5 mouse cellular contexts compared by ENCODE assay signal in the genomic region with DNA sequence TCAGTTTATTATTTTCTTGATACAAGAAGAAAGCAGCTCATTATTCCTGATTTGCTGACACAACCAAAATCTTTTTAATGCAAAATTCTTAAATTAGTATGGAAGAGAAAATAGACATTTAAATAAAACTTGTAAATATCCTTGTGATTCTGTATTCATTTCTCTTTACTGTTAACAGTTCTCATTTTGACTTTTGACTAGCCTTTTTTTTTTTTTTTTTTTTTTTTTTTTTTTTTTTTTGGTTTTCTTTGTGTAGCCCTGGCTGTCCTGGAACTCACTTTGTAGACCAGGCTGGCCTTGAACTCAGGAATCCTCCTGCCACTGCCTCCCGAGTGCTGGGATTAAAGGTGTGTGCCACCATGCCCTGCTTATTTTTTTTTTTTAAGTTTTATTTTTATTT. TPM values are rescaled to one million over a fixed set of nuclear protein-coding genes. Genes with fewer than 3 reads are reported as not detected.
DNase-seq lines count a peak whose midpoint lies in the region; ATAC-seq and TF ChIP-seq lines count a peak whose summit lies in the region.
"Not testable (repeated sequence)": the region's sequence is repeated elsewhere in the genome, so short reads cannot be mapped to it uniquely, and the experiment has no call there.

No protein-coding gene starts in this region.

- DNase-seq in CH12.LX (ENCODE audit: extremely low read depth); MEL (ENCODE audit: low read depth, low spot score); gastrocnemius, adult 2 months; heart, adult 2 months; heart, postnatal 0 days (ENCODE audit: low spot score): not testable (repeated sequence)

- H3K27ac ChIP-seq in CH12.LX (ENCODE audit: insufficient read depth, low read depth); MEL (ENCODE audit: control insufficient read depth, low read depth, low read length): not testable (repeated sequence)
- peak overlapping the region; percentile 78 for H3K27ac ChIP-seq in gastrocnemius, adult 2 months
- H3K27ac ChIP-seq in heart, adult 2 months, result peak overlapping the region; percentile 89
- peak overlapping the region; percentile 13; the same call in 1 of the 2 replicates for H3K27ac ChIP-seq in heart, postnatal 0 days (ENCODE audit: low read depth)

- dilution Hi-C loops in CH12.LX (cut with MboI; ENCODE audit: extremely low pct_ligation_motif_present, extremely low pct_unique_long_range_greater_than_20kb, low sequenced_read_pairs), result not testable (repeated sequence)

- H3K4me3 ChIP-seq in CH12.LX (replicated peaks in 1 of 3; ENCODE audit: low read depth in 2 of 3, low read length in 2 of 3, poor library complexity in 1 of 3); MEL (ENCODE audit: control insufficient read depth in 1 of 2, insufficient read depth in 1 of 2, low read depth in 2 of 2, low read length in 2 of 2); gastrocnemius, adult 2 months; heart, adult 2 months; heart, postnatal 0 days (ENCODE audit: low read depth, low read length): not testable (repeated sequence)

- not testable (repeated sequence) for H3K9me3 ChIP-seq in CH12.LX (replicated peaks; ENCODE audit: low read length); MEL (replicated peaks; ENCODE audit: insufficient read depth, low read length); heart, postnatal 0 days (replicated peaks; ENCODE audit: control insufficient read depth, low read length)

- peaks cover 0 to 23% of the 10 kb centered on the region in 2 experiments for H3K36me3 ChIP-seq in CH12.LX (replicated peaks in 1 of 2; ENCODE audit: control insufficient read depth in 1 of 2, insufficient read depth in 1 of 2, low read length in 1 of 2)
- not testable (repeated sequence) for H3K36me3 ChIP-seq in MEL (ENCODE audit: control insufficient read depth in 1 of 2, insufficient read depth in 2 of 2, low read length in 2 of 2); heart, postnatal 0 days (replicated peaks; ENCODE audit: control insufficient read depth, insufficient read depth, low read length)
- peaks cover 12% of the 10 kb centered on the region for H3K36me3 ChIP-seq in heart, adult 2 months (ENCODE audit: control insufficient read depth, insufficient read depth, low read length)

- H3K9ac ChIP-seq in CH12.LX (ENCODE audit: insufficient read depth, low read depth); MEL (ENCODE audit: control insufficient read depth, low read depth, low read length, poor library complexity, severe bottlenecking); heart, adult 2 months (ENCODE audit: low read depth, low read length); heart, postnatal 0 days (replicated peaks; ENCODE audit: low read depth, low read length): not testable (repeated sequence)

- TF ChIP-seq CTCF in CH12.LX (conservative IDR thresholded peaks at IDR 0.05 in 1 of 2, IDR thresholded peaks at IDR 0.05 in 1 of 2; ENCODE audit: low read depth in 2 of 2, low read length in 2 of 2); MEL (IDR thresholded peaks at IDR 0.05 in 2 of 3, conservative IDR thresholded peaks at IDR 0.05 in 1 of 3; ENCODE audit: control insufficient read depth in 1 of 3, insufficient read depth in 1 of 3, low read depth in 2 of 3, low read length in 3 of 3, poor library complexity in 1 of 3, severe bottlenecking in 1 of 3); gastrocnemius, adult 2 months (IDR thresholded peaks at IDR 0.05); heart, adult 2 months (IDR thresholded peaks at IDR 0.05); heart, postnatal 0 days (IDR thresholded peaks at IDR 0.05; ENCODE audit: low read depth): not testable (repeated sequence)

- intact Hi-C loops in gastrocnemius, adult 2 months (cut with DNase I), result not testable (repeated sequence)
- intact Hi-C loops in heart, adult 2 months (cut with DNase I), result loop anchor here (5.0 kb wide), 2 partner anchors 45 to 75 kb away; partner anchors contain the start of genes Gm20390, Nme1 and Spag9

- H3K79me2 ChIP-seq in CH12.LX (replicated peaks; ENCODE audit: control insufficient read depth, extremely low read depth, insufficient read depth, poor library complexity, severe bottlenecking); MEL (ENCODE audit: control insufficient read depth, insufficient read depth, low read length, poor library complexity); heart, adult 2 months (replicated peaks; ENCODE audit: control insufficient read depth, insufficient read depth, low read length): not testable (repeated sequence)

- TF ChIP-seq POLR2A in CH12.LX (IDR thresholded peaks at IDR 0.05; ENCODE audit: low read depth, low read length); MEL (IDR thresholded peaks at IDR 0.05; ENCODE audit: control insufficient read depth in 1 of 2, insufficient read depth in 1 of 2, low read depth in 1 of 2, low read length in 2 of 2, poor library complexity in 1 of 2); heart, adult 2 months (IDR thresholded peaks at IDR 0.05; ENCODE audit: insufficient read depth, low read depth, low read length): not testable (repeated sequence)

- in situ Hi-C loops in CH12.LX (cut with MboI; ENCODE audit: low pct_ligation_motif_present, low pct_unique_long_range_greater_than_20kb, low sequenced_read_pairs), result not testable (repeated sequence)

- ATAC-seq in heart, postnatal 0 days (ENCODE audit: insufficient read depth, low read depth), result not testable (repeated sequence)

- not testable (repeated sequence) for TF ChIP-seq RAD21 in CH12.LX (IDR thresholded peaks at IDR 0.05; ENCODE audit: low read depth, low read length); MEL (IDR thresholded peaks at IDR 0.05; ENCODE audit: low read depth, low read length)

- H3K4me1 ChIP-seq in CH12.LX (ENCODE audit: control insufficient read depth in 1 of 2, insufficient read depth in 2 of 2); MEL (ENCODE audit: control insufficient read depth in 1 of 2, insufficient read depth in 2 of 2, low read length in 2 of 2); heart, adult 2 months (ENCODE audit: control insufficient read depth, insufficient read depth, low read length); heart, postnatal 0 days (ENCODE audit: control insufficient read depth, insufficient read depth): not testable (repeated sequence)

- not testable (repeated sequence) for TF ChIP-seq EP300 in CH12.LX (IDR thresholded peaks at IDR 0.05; ENCODE audit: low read length); MEL (IDR thresholded peaks at IDR 0.05; ENCODE audit: low read depth in 1 of 2, low read length in 2 of 2); heart, adult 2 months (IDR thresholded peaks at IDR 0.05; ENCODE audit: insufficient read depth, low read depth, low read length); heart, postnatal 0 days (IDR thresholded peaks at IDR 0.05; ENCODE audit: low read depth)

- WGBS in heart, adult 2 months, result 64% methylated on average over 1 of the region's 1 CpGs
- 81% methylated on average over 1 of the region's 1 CpGs for WGBS in heart, postnatal 0 days

- H3K27me3 ChIP-seq in CH12.LX (replicated peaks); MEL (ENCODE audit: control insufficient read depth in 1 of 2, insufficient read depth in 2 of 2, low read length in 2 of 2); heart, adult 2 months (ENCODE audit: control insufficient read depth, insufficient read depth, low read length); heart, postnatal 0 days (ENCODE audit: control insufficient read depth, insufficient read depth, low read length): not testable (repeated sequence)

- H3K4me2 ChIP-seq in CH12.LX (ENCODE audit: insufficient read depth, low read depth, poor library complexity, severe bottlenecking); heart, postnatal 0 days (ENCODE audit: low read depth, low read length): not testable (repeated sequence)

TF ChIP-seq in CH12.LX, 34 proteins besides CTCF, POLR2A, EP300 and RAD21:
- peak; percentile 82 for TF ChIP-seq ZNF384 (IDR thresholded peaks at IDR 0.05; ENCODE audit: low read depth, low read length)

TF ChIP-seq in MEL, 35 proteins besides CTCF, POLR2A, EP300 and RAD21:
- peak; percentile 64 for TF ChIP-seq ZNF384 (IDR thresholded peaks at IDR 0.05; ENCODE audit: low read depth, low read length)

RNA-seq across cellular contexts. Expression of gene Spag9, which starts 46.4 kb away (rescaled TPM):
- total RNA-seq in CH12.LX (2012; rRNA removed) (21.0 TPM in 2 replicates), CH12.LX (2014; rRNA removed) (22.5 and 22.6 TPM in 2 replicates), MEL (2012; rRNA removed) (19.1 and 20.6 TPM in 2 replicates)
- polyA plus RNA-seq in CH12.LX (2012; ENCODE audit: insufficient read length, low read depth) (30.7 and 32.1 TPM in 2 replicates), MEL (2012; ENCODE audit: insufficient read depth in 1 of 2, insufficient read length in 2 of 2, low read depth in 1 of 2, low replicate concordance in 2 of 2, missing spikeins in 1 of 2) (100 to 1,000 TPM in 1 of 2 experiments, 10 to 100 TPM in 1; 18.9 to 279 TPM)
- 100 to 1,000 TPM; 154 to 161 TPM for total RNA-seq in gastrocnemius, adult 2 months (2021)
- 100 to 1,000 TPM; 131 to 155 TPM for total RNA-seq in heart, adult 2 months (2021)
- 23.9 and 40.7 TPM in 2 replicates for polyA plus RNA-seq in heart, adult 2 months (2012; rRNA removed)
- total RNA-seq in heart, postnatal 0 days (2014; rRNA removed; ENCODE audit: low replicate concordance), result 47.8 and 48.7 TPM in 2 replicates
- polyA plus RNA-seq in heart, postnatal 0 days (2015; fragmentation: Nextera tagmentation; extraction: Ambion mirVana), result 39.5 and 40.0 TPM in 2 replicates
